Mouse (Mus musculus): Measurements from ENCODE around the gene Cox7a1.

GRCm38 (mm10) chr7:30219293-30220007, 35.5 kb downstream of the Cox7a1 start:
- TF ChIP-seq POLR2A (IDR thresholded peaks at IDR 0.05; ENCODE audit: low read depth, low read length) (no peak), CTCF (conservative IDR thresholded peaks at IDR 0.05; ENCODE audit: insufficient read depth, insufficient read length, low read depth, low read length) (no peak)

Data from kidney, adult 2 months (tissue).